Mouse (Mus musculus) T-helper 2 cell (primary cell): ENCODE measurements around the gene Hoxb9.

Source experiments
- in situ Hi-C: fragments of 300-600 bp; cut with MboI, MseI; formaldehyde crosslinking; loops from one replicate; pipeline ENCODE4 v1.15.1; 2025; ENCODE audit warnings: high pct_unique_total_duplicates

The Hoxb9 gene

DNA sequence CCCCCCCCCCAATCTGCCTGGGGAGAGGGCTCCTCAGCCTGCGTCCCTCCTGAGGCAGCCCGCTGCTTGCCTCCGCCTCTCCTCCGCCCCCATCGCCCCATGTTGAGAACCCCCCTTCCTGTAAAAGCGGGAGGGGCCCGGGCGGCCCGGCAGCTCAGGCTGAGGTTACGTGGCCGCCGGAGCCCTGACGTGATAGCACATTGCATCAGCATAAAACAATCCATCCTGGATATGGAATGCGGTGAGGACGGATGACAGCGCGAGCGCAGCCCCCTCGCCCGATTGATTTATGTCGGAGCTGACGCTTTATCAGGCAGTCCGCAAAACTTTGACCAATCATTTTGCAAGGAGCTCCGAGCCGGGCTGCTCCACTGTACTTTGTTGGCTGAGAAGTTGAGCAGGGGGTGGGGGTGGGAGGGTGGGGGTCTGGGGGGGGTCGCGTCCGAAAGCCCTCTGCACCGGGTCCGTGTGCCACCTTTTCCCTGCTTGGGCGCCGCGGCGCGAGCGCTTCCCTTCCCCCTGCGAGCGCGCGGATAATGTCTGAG lies at the start of gene Hoxb9:
Gene Hoxb9, plus strand, starts transcription at position 462 of the 545 bp plus-strand sequence.
- in situ Hi-C loops: no loop called here

GRCm38 (mm10) chr11:96223813-96224212 lies 47.4 kb upstream of the Hoxb9 start:
- in situ Hi-C loops: loop anchor here (5.0 kb wide), 1 partner anchor 72 kb away; no protein-coding TSS in a partner anchor

- in situ Hi-C loops: no loop called here
Measured at GRCm38 (mm10) chr11:96227676-96228075, 43.6 kb upstream of the Hoxb9 start.

DNA sequence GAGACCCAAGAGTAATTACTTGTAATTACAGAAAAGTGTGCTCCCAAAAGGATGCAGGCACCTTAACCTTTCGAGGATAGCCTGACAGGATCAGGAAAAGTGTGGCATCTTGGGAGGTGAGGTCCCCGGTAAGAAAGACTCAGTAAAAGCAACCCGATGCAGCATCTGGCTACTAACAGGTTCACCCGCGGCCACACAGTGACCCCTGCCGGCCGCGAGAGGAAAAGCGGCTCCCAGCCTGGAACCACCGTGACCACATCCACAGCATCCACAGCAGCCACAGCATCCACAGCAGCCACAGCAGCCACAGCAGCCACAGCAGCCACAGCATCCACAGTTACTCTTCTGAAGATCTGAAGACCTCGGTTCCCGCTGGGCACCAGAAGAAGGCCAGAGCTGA lies 36.4 kb upstream of the Hoxb9 start:
- in situ Hi-C loops: no loop called here

- in situ Hi-C loops: loop anchor here (10.0 kb wide), 1 partner anchor 95 kb away; no protein-coding TSS in a partner anchor
Measured at GRCm38 (mm10) chr11:96240211-96240610, 31.0 kb upstream of the Hoxb9 start.

GRCm38 (mm10) chr11:96250901-96251300 lies 20.4 kb upstream of the Hoxb9 start:
- in situ Hi-C loops: no loop called here

DNA sequence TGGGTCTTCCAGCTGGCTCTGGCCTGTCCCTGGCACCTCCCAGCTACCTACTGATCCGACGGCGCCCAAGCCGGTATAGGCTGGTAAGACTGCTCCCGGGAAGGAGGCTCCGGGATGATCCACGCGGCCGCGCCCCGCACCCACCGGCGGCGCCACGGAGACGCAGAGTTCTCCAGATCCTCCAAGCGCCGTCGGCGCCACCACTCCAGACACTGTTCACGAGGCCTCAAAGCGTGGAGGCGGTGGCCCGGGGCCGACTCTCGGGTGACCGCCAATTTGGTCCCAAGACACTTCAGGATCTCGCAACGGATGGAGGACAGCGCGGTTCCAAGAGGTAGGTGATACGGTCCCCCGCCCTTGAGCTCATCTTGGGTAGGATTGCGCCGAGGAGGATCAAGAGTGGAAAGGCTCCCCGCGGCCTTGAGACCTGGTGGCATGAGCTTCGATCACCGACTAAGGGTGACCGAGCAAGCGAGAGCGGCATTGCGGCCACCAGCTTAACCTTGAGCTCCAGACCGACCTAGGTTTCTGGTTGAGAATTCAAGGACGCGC lies 19.7 kb upstream of the Hoxb9 start:
- in situ Hi-C loops: no loop called here

- in situ Hi-C loops: no loop called here
Measured at GRCm38 (mm10) chr11:96252541-96253120, 18.6 kb upstream of the Hoxb9 start.

DNA sequence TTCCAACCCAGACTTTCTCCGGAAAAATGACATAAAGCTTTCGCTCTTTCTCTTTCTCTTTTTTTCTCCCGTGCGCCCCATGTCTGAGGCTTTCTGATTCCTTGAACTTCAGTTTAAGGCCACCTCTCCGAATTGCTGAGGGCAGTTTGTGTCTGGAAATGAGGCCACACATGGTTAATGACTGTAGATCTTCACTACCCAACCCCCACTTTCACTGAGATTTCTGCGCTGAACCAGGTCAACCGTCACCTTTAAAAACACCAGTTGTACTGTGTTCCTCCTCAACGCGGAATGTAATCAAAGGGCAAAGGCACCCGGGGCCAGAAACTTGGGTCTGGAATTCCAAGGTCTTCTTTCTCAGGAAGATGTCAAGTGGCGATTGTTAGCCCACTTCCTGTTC lies 17.0 kb upstream of the Hoxb9 start:
- in situ Hi-C loops: no loop called here

DNA sequence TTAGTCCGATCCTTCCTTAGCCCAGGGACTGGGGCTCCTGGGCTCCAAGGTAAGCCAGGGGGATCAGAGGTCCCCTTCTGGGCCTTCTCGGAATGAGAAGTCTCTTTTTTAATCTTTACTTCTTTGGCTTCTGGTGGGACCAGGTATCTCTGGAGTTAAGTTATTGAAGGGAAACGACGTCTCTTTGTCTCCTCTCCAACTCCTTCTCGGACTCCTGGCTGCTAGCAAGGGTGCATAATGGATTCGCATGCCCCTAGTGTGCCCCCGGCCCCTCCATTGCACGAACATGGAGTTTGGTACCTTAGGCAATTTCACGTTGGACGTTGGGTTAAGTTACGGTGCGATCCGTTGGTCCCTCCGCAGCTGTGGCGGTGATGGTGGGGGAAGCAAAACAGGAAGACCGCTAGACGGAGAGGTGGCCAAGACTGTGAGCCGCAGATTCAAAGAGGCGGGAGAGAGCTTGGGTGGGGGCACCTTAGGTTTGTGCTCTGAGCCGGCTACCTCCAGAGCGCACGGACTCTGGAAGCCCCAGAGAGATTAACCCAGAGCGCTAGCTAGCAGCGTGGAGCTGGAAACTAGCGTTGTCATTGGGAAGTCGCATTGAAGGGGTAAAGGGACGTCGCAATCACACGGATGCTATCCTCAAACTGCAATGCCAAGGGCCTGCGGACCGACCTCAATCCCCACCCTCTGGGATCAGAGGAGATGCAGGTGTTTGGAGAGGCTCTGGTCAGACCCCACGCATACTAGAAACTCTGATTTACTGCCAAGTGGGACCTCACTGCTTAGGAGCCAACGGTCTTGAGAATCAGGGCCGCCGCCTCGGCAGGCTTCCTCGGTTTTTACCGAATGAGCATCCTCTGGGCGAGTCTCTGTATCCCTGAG lies 15.9 kb upstream of the Hoxb9 start:
- in situ Hi-C loops: no loop called here

DNA sequence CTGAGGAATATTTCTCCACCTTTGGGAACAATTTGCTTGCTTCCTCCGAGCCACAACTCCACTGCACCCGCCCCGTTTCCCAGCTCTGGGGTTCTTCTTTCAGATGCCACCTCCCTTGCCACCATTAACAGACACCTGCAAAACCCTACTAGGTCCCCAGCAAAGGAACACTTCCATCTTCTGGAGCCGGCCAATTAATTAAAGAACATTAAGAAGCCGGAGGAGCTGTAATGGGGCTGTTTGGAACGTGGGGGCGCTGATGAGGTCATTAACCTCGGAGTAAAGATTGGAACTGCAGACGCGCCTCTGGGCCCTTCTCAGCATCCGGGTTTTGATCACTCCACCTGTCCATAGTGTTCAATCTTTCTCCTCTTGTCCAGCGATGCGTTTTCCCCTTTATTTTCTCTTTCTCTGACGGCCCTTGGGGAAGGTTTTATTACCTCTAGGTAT lies 15.2 kb upstream of the Hoxb9 start:
- in situ Hi-C loops: no loop called here

DNA sequence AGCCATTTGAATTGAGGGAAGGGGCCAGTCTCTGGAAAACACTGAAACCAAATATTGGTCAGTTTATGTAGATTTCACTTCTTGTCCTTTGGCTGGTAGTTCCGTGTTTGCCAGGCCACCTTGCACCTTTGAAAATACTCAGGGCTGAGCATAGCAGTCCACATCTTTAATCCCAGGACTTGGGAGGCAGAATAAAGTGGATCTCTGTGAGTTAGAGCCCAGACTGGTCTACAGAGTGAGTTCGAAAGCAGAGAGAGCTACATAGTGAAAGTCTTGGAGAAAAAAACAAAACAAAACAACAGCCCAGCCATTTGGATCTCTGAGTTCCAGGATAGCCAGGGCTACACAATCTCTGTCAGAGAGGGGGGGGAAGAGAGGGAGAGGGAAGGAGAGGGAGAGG lies 14.1 kb upstream of the Hoxb9 start:
- in situ Hi-C loops: no loop called here

- in situ Hi-C loops: no loop called here
Measured at GRCm38 (mm10) chr11:96259038-96259437, 12.2 kb upstream of the Hoxb9 start.

DNA sequence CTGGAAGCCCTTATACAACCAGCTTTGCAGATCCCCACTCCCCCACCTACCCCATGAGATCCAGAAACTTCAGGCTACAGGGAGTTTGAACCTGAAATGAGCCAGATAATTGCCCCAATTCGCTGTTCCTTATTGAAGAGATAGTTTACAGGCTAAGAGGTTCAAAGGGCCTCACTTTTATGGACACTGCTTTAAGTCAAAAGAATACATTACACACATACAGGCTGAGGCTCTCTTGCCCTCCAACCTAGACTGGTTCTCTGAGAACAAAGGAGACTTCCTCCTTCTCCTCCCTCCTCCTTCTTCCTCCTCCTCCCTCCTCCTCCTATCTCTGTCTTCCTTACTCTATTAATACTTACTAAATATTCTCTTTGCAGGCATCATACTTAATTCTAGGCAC lies 11.7 kb upstream of the Hoxb9 start:
- in situ Hi-C loops: no loop called here

GRCm38 (mm10) chr11:96260310-96260970 lies 10.8 kb upstream of the Hoxb9 start:
- in situ Hi-C loops: no loop called here

GRCm38 (mm10) chr11:96261323-96261890 lies 9.8 kb upstream of the Hoxb9 start:
- in situ Hi-C loops: no loop called here

GRCm38 (mm10) chr11:96262262-96262830 lies 8.9 kb upstream of the Hoxb9 start:
- in situ Hi-C loops: no loop called here

DNA sequence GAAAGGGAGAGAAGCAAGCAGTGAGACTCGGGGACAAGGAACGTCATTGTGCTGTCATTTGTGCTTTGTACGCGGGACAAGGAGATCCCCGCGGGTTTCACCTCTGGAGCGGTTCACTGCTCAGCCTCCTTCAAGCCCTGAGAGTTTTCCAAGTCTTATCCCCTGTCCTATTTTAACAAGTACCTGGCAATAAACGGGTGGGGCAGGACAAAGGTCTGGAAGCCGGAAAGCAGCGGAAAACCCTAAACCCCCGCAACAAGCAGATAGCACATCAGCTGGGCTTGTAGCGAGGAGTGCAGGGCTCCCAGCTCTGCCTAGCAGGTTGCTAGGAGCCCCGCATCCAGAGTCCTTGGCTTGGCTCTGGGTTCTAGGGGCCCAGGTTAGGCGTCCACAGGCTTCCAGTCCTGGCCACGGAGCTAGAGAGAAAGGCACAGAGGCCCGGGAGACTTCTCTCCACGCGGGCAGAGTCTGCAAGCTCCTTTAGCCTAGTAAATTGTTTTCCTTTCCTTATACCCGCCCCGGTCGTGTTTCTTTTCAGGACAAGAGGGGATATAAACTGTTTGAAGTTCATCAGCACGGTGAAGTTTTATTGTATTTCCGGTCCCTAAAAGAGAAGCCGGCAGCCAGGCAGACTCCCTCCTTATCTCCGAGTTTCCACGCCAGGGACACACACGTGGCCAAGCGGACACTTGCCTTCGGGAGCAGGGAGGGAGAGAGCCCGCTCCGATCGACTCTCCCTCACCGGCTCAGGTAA lies 7.4 kb upstream of the Hoxb9 start:
- in situ Hi-C loops: no loop called here

DNA sequence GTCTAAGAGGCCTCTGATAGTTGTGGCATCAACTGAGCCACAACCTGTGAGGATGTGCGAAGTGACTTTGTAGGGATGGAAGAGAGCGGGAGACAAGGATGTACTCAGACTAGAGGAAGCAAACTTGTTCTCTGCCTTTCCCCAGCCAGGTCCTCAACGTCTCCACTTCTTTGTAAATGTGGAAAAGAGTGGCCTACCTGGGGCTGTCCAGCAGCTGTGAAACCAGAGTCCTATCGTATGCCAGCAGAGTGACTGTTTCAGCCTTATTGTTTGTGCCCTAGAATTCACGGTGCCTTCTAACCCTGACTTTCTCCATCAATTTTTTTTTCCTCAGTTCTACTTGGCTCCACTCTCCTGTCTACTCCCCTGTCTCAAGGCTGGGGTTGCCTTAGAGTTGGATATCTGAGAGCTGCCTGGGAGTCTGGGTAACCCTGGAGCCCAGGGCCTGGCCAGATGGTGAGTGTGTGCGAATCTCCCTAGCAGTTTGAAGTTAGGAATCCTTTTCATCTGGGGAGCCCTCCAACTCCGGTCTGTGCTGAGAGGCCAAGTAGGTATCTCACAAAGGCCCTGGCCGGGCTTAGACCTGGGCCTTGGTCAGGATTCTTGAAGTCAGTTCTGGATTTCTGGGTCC lies 6.8 kb upstream of the Hoxb9 start:
- in situ Hi-C loops: no loop called here

GRCm38 (mm10) chr11:96265954-96266353 lies 5.3 kb upstream of the Hoxb9 start:
- in situ Hi-C loops: no loop called here
